In the genomic region with DNA sequence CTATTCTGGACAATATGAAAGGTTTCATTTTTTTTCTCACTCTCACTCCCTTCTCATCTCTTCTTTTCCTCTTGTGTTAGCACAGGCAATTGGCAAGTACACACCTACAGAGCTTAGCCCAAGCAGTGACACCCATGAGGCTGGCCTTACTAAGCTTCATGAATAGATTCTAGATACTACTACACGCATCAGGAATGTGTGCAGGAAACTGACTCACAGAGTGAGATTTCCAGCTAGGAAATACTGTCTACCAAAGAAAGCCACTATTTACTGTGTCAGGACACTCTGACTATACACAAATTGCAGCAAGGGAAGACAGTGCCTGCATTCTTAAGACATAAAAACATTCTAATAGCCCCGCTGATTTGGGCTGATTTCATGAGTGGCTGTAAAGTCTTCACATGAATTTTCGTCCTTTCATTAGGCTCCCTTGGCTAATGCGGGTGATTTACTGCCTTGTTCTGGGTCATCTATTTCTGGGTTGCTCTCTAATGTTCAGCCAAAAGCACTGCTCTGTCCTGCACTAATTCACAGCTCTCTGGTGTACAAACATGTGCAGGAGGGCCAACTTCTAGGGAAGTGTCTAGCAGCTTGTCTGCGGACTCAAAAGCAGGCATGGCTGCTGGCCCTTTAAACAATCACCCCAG, we compare ENCODE assay signal across 10 mouse cellular contexts.
DNase-seq lines count a peak whose midpoint lies in the region; ATAC-seq and TF ChIP-seq lines count a peak whose summit lies in the region.
"Had no signal": no experiment of that assay in that cellular context is flagged by ENCODE, and none has a peak within 500 bp of the region (broad histone marks: within the 10 kb centered on the region; RNA-seq: fewer than 3 reads in every experiment).

No protein-coding gene starts in this region.

- WGBS in hindbrain, postnatal 0 days, result 54% methylated on average over 5 of the region's 5 CpGs
- 67% methylated on average over 5 of the region's 5 CpGs for WGBS in hindbrain, embryonic 12.5 days

- no peak overlapping the region for H3K9ac ChIP-seq in hindbrain, postnatal 0 days (replicated peaks; ENCODE audit: low read length)
- H3K9ac ChIP-seq in hindbrain, embryonic 12.5 days, result no peak overlapping the region

- no peak overlapping the region for H3K4me3 ChIP-seq in hindbrain, postnatal 0 days (ENCODE audit: low read length)
- no peak overlapping the region for H3K4me3 ChIP-seq in hindbrain, embryonic 12.5 days
- H3K4me3 ChIP-seq: megakaryocyte, embryonic 14.5 days had no signal

- peak; percentile 67 for ATAC-seq in hindbrain, postnatal 0 days
- ATAC-seq in hindbrain, embryonic 12.5 days (ENCODE audit: low FRiP score), result no peak
- no peak for ATAC-seq in megakaryocyte progenitor cell, adult 5-6 weeks (replicated peaks; ENCODE audit: poor library complexity)

- no peak for TF ChIP-seq CTCF in hindbrain, postnatal 0 days (IDR thresholded peaks at IDR 0.05; ENCODE audit: low read depth)

- H3K27ac ChIP-seq in hindbrain, postnatal 0 days, result no peak overlapping the region
- no peak overlapping the region for H3K27ac ChIP-seq in hindbrain, embryonic 12.5 days

- no peaks in the 10 kb centered on the region for H3K36me3 ChIP-seq in hindbrain, postnatal 0 days (ENCODE audit: insufficient read depth, low read length)
- peaks cover 12% of the 10 kb centered on the region; the same call in 1 of the 2 replicates for H3K36me3 ChIP-seq in hindbrain, embryonic 12.5 days

- peak; percentile 39 for DNase-seq in hindbrain, postnatal 0 days (ENCODE audit: low spot score)
- DNase-seq in adrenal gland, postnatal 36 days, result peak; percentile 30 to 44
- DNase-seq in heart, adult 9 months (ENCODE audit: low spot score in 2 of 2), result peak; percentile 40 to 47
- peak; percentile 34 to 52 for DNase-seq in kidney, postnatal 4 days
- DNase-seq in liver, result no peak
- DNase-seq in thymus, adult 18-20 months, result no peak
- DNase-seq: thymus, postnatal 25 days had no signal

- no peaks in the 10 kb centered on the region for H3K27me3 ChIP-seq in hindbrain, postnatal 0 days (ENCODE audit: insufficient read depth, low read length)
- no peaks in the 10 kb centered on the region for H3K27me3 ChIP-seq in hindbrain, embryonic 12.5 days
- H3K27me3 ChIP-seq: megakaryocyte, embryonic 14.5 days had no signal

- no peaks in the 10 kb centered on the region for H3K4me1 ChIP-seq in hindbrain, postnatal 0 days (ENCODE audit: insufficient read depth, low read length)
- H3K4me1 ChIP-seq in hindbrain, embryonic 12.5 days, result peaks cover 5% of the 10 kb centered on the region
- H3K4me1 ChIP-seq: megakaryocyte, embryonic 14.5 days had no signal

- no peaks in the 10 kb centered on the region for H3K9me3 ChIP-seq in hindbrain, postnatal 0 days (ENCODE audit: low read length)
- no peaks in the 10 kb centered on the region for H3K9me3 ChIP-seq in hindbrain, embryonic 12.5 days (replicated peaks)

- H3K4me2 ChIP-seq in hindbrain, postnatal 0 days (ENCODE audit: low read depth, low read length), result no peak overlapping the region
- no peak overlapping the region for H3K4me2 ChIP-seq in hindbrain, embryonic 12.5 days (replicated peaks)

Comparison
In these comparisons a context has a peak if more than half of its experiments do, and no peak if none do; other contexts are left out.
1. DNase-seq: peak in hindbrain, postnatal 0 days (single experiment), adrenal gland, postnatal 36 days (2 of 2), heart, adult 9 months (2 of 2) and kidney, postnatal 4 days (2 of 2); none in liver (single experiment) and thymus, adult 18-20 months (0 of 2).